Mouse (Mus musculus) cerebellum, adult 2 months (tissue): ENCODE data around the gene Ccdc124.

Experiments used
- CTCF ChIP-seq: fragments of 200-500 bp; IDR thresholded peaks from 2 replicates; pipeline ENCODE4 v1.5.1; 2011; ENCODE audit warnings: low read depth, mild to moderate bottlenecking, control low read depth, low read length, moderate library complexity, borderline replicate concordance; ENCODE audit not compliant: insufficient read depth
- POLR2A ChIP-seq: fragments of 200-500 bp; IDR thresholded peaks from 2 replicates; pipeline ENCODE4 v1.6.1; 2011; ENCODE audit warnings: low read length, control low read depth, borderline replicate concordance; ENCODE audit not compliant: insufficient read depth

GRCm38 (mm10) chr8:70838654-70839407, 34.9 kb downstream of the Ccdc124 start:
- TF ChIP-seq CTCF (no peak), POLR2A (no peak)
